Mouse (Mus musculus) liver, embryonic 13.5 days (tissue): Measurements from ENCODE around the gene Mtmr12. TPM values are rescaled to one million over a fixed set of nuclear protein-coding genes. Genes with fewer than 3 reads are reported as not detected.
"Not testable (repeated sequence)": the region's sequence is repeated elsewhere in the genome, so short reads cannot be mapped to it uniquely, and the experiment has no call there.

Experiments
- ATAC-seq: fragments of 200-750 bp; cut with Nextera tagmentation; 2 replicates; pipeline ENCODE4 v1.8.0; 2017; ENCODE audit warnings: low read depth, mild to moderate bottlenecking, moderate number of reproducible peaks, moderate library complexity
- DNase-seq: peaks from one replicate; pipeline ENCODE4 v3.0.0; 2022
- H3K27ac ChIP-seq: fragments of 300-500 bp; sonication (generic); 2 replicates; pipeline ENCODE4 v1.5.1; 2015; ENCODE audit warnings: moderate library complexity, mild to moderate bottlenecking, inconsistent platforms
- H3K27me3 ChIP-seq: fragments of 300-500 bp; sonication (generic); 2 replicates; pipeline ENCODE4 v1.6.1; 2015; ENCODE audit warnings: mild to moderate bottlenecking, inconsistent platforms
- H3K36me3 ChIP-seq: fragments of 300-500 bp; sonication (generic); 2 replicates; pipeline ENCODE4 v1.6.1; 2015; ENCODE audit warnings: mild to moderate bottlenecking, inconsistent platforms
- H3K4me1 ChIP-seq: fragments of 300-500 bp; sonication (generic); replicated peaks from 2 replicates; pipeline ENCODE4 v1.6.1; 2015; ENCODE audit warnings: inconsistent platforms
- H3K4me2 ChIP-seq: fragments of 300-500 bp; sonication (generic); 2 replicates; pipeline ENCODE4 v1.6.1; 2015; ENCODE audit warnings: inconsistent platforms, mild to moderate bottlenecking, moderate library complexity
- H3K4me3 ChIP-seq: fragments of 300-500 bp; sonication (generic); replicated peaks from 2 replicates; pipeline ENCODE4 v1.5.1; 2015; ENCODE audit warnings: mild to moderate bottlenecking, inconsistent platforms
- H3K9ac ChIP-seq: fragments of 300-500 bp; sonication (generic); 2 replicates; pipeline ENCODE4 v1.6.1; 2015; ENCODE audit warnings: mild to moderate bottlenecking, inconsistent platforms
- H3K9me3 ChIP-seq: fragments of 300-500 bp; sonication (generic); replicated peaks from 2 replicates; pipeline ENCODE4 v1.6.1; 2016; ENCODE audit warnings: inconsistent platforms
- WGBS: fragments of 180-500 bp; shearing (Covaris S2); methylation state at CpG from one replicate; pipeline ENCODE4 v1.1.7; 2015; ENCODE audit not compliant: insufficient replicate concordance; 5-methylcytosine and 5-hydroxymethylcytosine counted together
- polyA plus RNA-seq: library from polyadenylated mRNA; unstranded; fragments of >200 nt; fragmentation: Nextera tagmentation; extraction: Ambion mirVana; gene quantifications from 2 replicates; pipeline ENCODE4 v1.2.1, GENCODE M21; 2015

The Mtmr12 gene
- 6.3 and 8.2 TPM in 2 replicates for polyA plus RNA-seq

- no peaks in the 10 kb centered on the region for H3K9me3 ChIP-seq
- 1% methylated on average over 56 of the region's 58 CpGs for WGBS
- DNase-seq = peak; percentile 100
- no peaks in the 10 kb centered on the region for H3K36me3 ChIP-seq
- peak within 1 kb of the TSS; percentile 87 for H3K4me2 ChIP-seq
- H3K27me3 ChIP-seq = no peaks in the 10 kb centered on the region
- peaks cover 62% of the 10 kb centered on the region for H3K4me1 ChIP-seq
- H3K27ac ChIP-seq = peak within 1 kb of the TSS; percentile 95
- peak; percentile 93 for ATAC-seq
- H3K9ac ChIP-seq = peak within 1 kb of the TSS; percentile 98
- peak within 1 kb of the TSS; percentile 86 for H3K4me3 ChIP-seq
Observed at GRCm38 (mm10) chr15:12204319-12205159, at the start of gene Mtmr12. TSS of gene Mtmr12 (plus strand) at chr15:12205028.

GRCm38 (mm10) chr15:12178126-12178525 lies 26.7 kb upstream of the Mtmr12 start:
- ATAC-seq (no peak), DNase-seq (no peak)
- no peak overlapping the region for H3K4me3 ChIP-seq
- H3K4me2 ChIP-seq = no peak overlapping the region
- H3K27ac ChIP-seq = no peak overlapping the region
- H3K4me1 ChIP-seq = peaks cover 20% of the 10 kb centered on the region
- H3K36me3 ChIP-seq = peaks cover 72% of the 10 kb centered on the region
- H3K27me3 ChIP-seq = no peaks in the 10 kb centered on the region
- 90% methylated on average over 5 of the region's 5 CpGs for WGBS
- H3K9me3 ChIP-seq = no peaks in the 10 kb centered on the region
- H3K9ac ChIP-seq = no peak overlapping the region

GRCm38 (mm10) chr15:12181181-12181805 lies 23.5 kb upstream of the Mtmr12 start:
- peaks cover 62% of the 10 kb centered on the region for H3K36me3 ChIP-seq
- 26% methylated on average over 13 of the region's 13 CpGs for WGBS
- H3K4me3 ChIP-seq, H3K9me3 ChIP-seq, H3K27me3 ChIP-seq, H3K4me2 ChIP-seq: not testable (repeated sequence)
- peak overlapping the region; percentile 59 for H3K27ac ChIP-seq
- H3K4me1 ChIP-seq = peaks cover 20% of the 10 kb centered on the region
- 0 out of 2 replicates have a peak overlapping the region, but pooled peaks have one; percentile 22 for H3K9ac ChIP-seq
- DNase-seq = peak; percentile 44
- peak; percentile 93 for ATAC-seq

GRCm38 (mm10) chr15:12193880-12194816 lies 10.7 kb upstream of the Mtmr12 start:
- peak overlapping the region; percentile 80 for H3K4me2 ChIP-seq
- H3K27me3 ChIP-seq = no peaks in the 10 kb centered on the region
- H3K4me1 ChIP-seq = peaks cover 45% of the 10 kb centered on the region
- no peaks in the 10 kb centered on the region for H3K9me3 ChIP-seq
- ATAC-seq = peak; percentile 83
- H3K9ac ChIP-seq = peak overlapping the region; percentile 62
- H3K4me3 ChIP-seq = peak overlapping the region; percentile 55
- WGBS = 5% methylated on average over 25 of the region's 25 CpGs
- H3K27ac ChIP-seq = peak overlapping the region; percentile 94
- DNase-seq = peak; percentile 70
- peaks cover 12% of the 10 kb centered on the region for H3K36me3 ChIP-seq

DNA sequence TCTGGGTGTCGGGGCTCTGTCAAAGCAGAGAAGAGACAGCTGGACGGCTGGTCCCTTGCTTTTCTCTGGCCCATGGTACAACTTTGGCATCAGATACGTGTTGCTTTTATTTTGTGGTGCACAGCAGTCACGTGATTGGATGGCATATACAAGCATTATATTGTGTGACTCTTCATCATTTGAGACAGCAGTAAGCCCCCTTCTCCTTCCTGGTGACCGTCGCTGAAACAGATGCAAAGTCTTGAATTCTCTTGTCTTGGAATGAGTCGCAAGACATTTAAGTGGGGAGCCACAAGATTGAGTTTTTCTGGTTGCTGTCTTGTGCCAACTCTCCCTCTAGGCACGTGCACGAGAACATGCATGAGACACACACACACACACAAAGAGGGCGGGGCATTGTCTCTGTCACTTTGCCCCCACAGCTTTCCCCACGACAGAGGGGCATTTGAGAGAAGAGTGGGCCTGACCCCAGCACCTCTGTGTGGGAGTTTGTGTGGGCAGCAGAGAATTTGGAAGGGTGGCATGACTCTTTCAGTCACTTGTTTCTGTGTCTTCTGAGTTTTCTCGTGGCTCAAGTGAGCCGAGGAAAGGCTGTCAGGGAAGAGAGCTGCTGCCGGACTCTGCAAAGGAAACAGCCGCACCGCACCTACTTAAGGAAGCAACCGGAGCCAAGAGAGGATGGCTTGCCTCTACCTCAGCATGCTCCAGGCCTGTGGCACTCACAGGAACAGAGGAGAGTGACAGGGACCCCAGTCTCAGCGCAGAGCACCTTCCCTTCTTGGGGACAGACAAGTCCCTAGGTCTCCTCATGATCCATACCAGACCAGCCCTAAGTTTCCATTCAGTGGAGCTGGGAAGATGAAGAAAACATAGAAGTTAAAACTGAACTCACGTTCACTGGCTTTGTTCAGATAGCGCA lies 9.8 kb upstream of the Mtmr12 start:
- Histone ChIP-seq H3K4me3 (peak overlapping the region; percentile 55), H3K36me3 (peaks cover 8% of the 10 kb centered on the region), H3K9ac (peak overlapping the region; percentile 62), H3K27me3 (no peaks in the 10 kb centered on the region), H3K9me3 (no peaks in the 10 kb centered on the region), H3K4me2 (peak overlapping the region; percentile 80), H3K27ac (peak overlapping the region; percentile 94), H3K4me1 (peaks cover 45% of the 10 kb centered on the region)
- WGBS = 30% methylated on average over 20 of the region's 20 CpGs
- ATAC-seq = peak; percentile 24; the same call in 1 of the 2 replicates
- no peak for DNase-seq

GRCm38 (mm10) chr15:12195966-12196365 lies 8.9 kb upstream of the Mtmr12 start:
- Histone ChIP-seq H3K27ac (no peak overlapping the region), H3K9me3 (no peaks in the 10 kb centered on the region), H3K4me2 (no peak overlapping the region), H3K9ac (no peak overlapping the region), H3K27me3 (no peaks in the 10 kb centered on the region), H3K36me3 (no peaks in the 10 kb centered on the region), H3K4me1 (peaks cover 45% of the 10 kb centered on the region), H3K4me3 (no peak overlapping the region)
- WGBS = 70% methylated on average over 6 of the region's 6 CpGs
- no peak for DNase-seq
- no peak for ATAC-seq

GRCm38 (mm10) chr15:12196410-12197191 lies 8.2 kb upstream of the Mtmr12 start:
- no peak overlapping the region for H3K4me3 ChIP-seq
- H3K4me2 ChIP-seq = peak overlapping the region; percentile 10; the same call in 1 of the 2 replicates
- H3K27ac ChIP-seq = no peak overlapping the region
- ATAC-seq (no peak), DNase-seq (peak; percentile 50)
- H3K27me3 ChIP-seq = no peaks in the 10 kb centered on the region
- H3K4me1 ChIP-seq = peaks cover 45% of the 10 kb centered on the region
- 31% methylated on average over 22 of the region's 22 CpGs for WGBS
- no peaks in the 10 kb centered on the region for H3K9me3 ChIP-seq
- no peaks in the 10 kb centered on the region for H3K36me3 ChIP-seq
- no peak overlapping the region for H3K9ac ChIP-seq

GRCm38 (mm10) chr15:12197361-12197760 lies 7.5 kb upstream of the Mtmr12 start:
- Histone ChIP-seq H3K9ac (no peak overlapping the region), H3K4me3 (no peak overlapping the region), H3K27ac (no peak overlapping the region), H3K27me3 (no peaks in the 10 kb centered on the region), H3K4me2 (no peak overlapping the region), H3K9me3 (no peaks in the 10 kb centered on the region), H3K4me1 (peaks cover 50% of the 10 kb centered on the region), H3K36me3 (no peaks in the 10 kb centered on the region)
- DNase-seq = no peak
- ATAC-seq = no peak
- 71% methylated on average over 6 of the region's 6 CpGs for WGBS

- peaks cover 41% of the 10 kb centered on the region for H3K4me1 ChIP-seq
- H3K4me3 ChIP-seq = no peak overlapping the region
- 85% methylated on average over 7 of the region's 7 CpGs for WGBS
- ATAC-seq = no peak
- no peaks in the 10 kb centered on the region for H3K27me3 ChIP-seq
- no peak for DNase-seq
- no peak overlapping the region for H3K4me2 ChIP-seq
- H3K27ac ChIP-seq = no peak overlapping the region
- no peaks in the 10 kb centered on the region for H3K9me3 ChIP-seq
- H3K9ac ChIP-seq = no peak overlapping the region
- H3K36me3 ChIP-seq = no peaks in the 10 kb centered on the region
Observed at GRCm38 (mm10) chr15:12200021-12200420, 4.8 kb upstream of the Mtmr12 start.

DNA sequence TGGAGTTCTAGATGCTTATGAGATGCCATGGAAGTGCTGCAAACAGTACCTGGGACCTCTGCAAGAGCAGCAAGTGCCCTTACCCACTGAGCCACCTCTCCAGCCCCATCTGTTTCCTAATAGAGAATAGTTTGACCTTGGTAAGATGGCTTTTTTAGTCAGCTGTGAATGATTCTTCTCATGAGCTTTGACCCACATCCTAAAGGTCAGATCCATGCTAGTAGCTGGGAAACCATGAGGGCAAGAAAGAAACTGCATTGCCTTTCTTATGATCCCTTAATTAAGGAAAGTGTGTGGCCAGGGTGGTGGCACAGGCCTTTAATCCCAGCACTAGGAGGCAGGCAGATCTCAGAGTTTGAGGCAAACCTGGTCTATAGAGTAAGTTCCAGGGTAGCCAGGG lies 3.0 kb upstream of the Mtmr12 start:
- no peaks in the 10 kb centered on the region for H3K9me3 ChIP-seq
- no peaks in the 10 kb centered on the region for H3K27me3 ChIP-seq
- peaks cover 39% of the 10 kb centered on the region for H3K4me1 ChIP-seq
- no peak for DNase-seq
- H3K4me3 ChIP-seq = no peak overlapping the region
- H3K27ac ChIP-seq = no peak overlapping the region
- no peak overlapping the region for H3K4me2 ChIP-seq
- H3K9ac ChIP-seq = 0 out of 2 replicates have a peak overlapping the region, but pooled peaks have one; percentile 13
- ATAC-seq = no peak
- no peaks in the 10 kb centered on the region for H3K36me3 ChIP-seq
